Mouse (Mus musculus): ENCODE data around the gene Lbh. TPM values are rescaled to one million over a fixed set of nuclear protein-coding genes. Genes with fewer than 3 reads are reported as not detected.

The Lbh gene
- polyA plus RNA-seq, 1 experiment: 37.7 TPM

DNA sequence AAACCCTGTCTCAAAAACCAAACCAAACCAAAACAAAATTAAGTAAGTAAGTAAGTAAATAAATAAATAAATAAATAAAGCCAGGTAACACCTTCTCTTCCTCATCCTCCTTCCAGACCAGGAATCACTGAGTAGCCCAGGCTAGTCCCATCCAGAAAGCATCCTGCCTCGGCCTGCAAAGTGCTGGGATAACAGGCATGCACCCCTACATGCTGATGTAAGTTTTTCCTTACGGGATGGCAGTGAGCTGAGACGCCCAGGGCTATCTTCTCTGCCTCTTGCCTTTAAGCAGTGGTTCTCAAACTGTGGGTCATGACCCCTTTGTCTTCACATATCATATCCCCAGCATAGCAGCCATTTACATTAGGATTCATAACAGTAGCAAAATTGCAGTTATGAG, 9.5 kb upstream of the Lbh start:
- TF ChIP-seq POLR2A (IDR thresholded peaks at IDR 0.05; ENCODE audit: extremely low read depth, insufficient read depth, low read length) (no peak), CTCF (IDR thresholded peaks at IDR 0.05; ENCODE audit: extremely low read depth, insufficient read depth, low read length) (no peak)

DNA sequence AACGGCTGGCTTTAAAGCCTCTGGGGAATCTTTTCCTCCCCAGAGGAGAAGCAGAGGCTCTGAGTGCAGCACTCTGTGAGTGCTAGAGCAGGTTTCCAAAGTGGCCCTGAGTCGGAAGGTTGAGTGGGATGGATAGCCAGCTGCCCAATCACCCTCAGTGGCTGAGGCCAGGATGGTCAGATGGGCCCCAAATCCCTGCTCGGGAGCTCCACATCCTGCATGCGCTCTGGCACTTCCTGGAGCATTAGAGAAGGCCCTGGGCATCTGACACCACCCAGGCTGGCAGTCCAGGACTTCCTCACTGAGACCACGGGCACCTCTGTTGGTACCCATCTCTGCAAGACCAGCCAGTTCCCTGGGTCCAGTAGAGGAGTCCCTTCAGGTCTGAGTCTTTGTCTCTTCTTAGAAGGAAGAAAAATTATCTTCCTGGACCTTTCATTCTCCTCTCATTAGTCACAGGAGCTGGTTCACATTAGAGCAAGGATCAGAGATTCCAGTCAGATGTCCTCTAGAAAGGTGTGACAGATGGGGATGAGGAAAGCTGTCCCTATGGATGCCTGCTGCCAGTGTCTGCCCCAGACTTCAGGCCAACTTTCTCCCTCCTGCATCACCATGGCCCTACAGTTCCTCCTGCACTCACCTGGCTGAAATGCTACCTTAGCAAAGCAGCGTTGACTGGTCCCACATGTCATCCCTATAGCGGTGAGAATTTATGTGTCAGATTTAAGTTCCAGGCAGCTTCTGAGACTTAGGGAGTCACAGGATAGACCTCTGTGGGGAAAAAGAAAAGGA, 8.8 kb upstream of the Lbh start:
- no peak overlapping the region for H3K27ac ChIP-seq (ENCODE audit: insufficient read depth, low read length)
- no peaks in the 10 kb centered on the region for H3K4me1 ChIP-seq (ENCODE audit: control insufficient read depth, insufficient read depth, low read length)
- no peak for TF ChIP-seq CTCF (IDR thresholded peaks at IDR 0.05; ENCODE audit: extremely low read depth, insufficient read depth, low read length)
- no peak for TF ChIP-seq POLR2A (IDR thresholded peaks at IDR 0.05; ENCODE audit: extremely low read depth, insufficient read depth, low read length)
- no peak overlapping the region for H3K4me3 ChIP-seq (ENCODE audit: insufficient read depth, low read length)

More for the DNA sequence above, 9.5 kb upstream of the Lbh start:
- H3K4me3 ChIP-seq (ENCODE audit: insufficient read depth, low read length): no peak overlapping the region
- no peak overlapping the region for H3K27ac ChIP-seq (ENCODE audit: insufficient read depth, low read length)
- no peaks in the 10 kb centered on the region for H3K4me1 ChIP-seq (ENCODE audit: control insufficient read depth, insufficient read depth, low read length)

DNA sequence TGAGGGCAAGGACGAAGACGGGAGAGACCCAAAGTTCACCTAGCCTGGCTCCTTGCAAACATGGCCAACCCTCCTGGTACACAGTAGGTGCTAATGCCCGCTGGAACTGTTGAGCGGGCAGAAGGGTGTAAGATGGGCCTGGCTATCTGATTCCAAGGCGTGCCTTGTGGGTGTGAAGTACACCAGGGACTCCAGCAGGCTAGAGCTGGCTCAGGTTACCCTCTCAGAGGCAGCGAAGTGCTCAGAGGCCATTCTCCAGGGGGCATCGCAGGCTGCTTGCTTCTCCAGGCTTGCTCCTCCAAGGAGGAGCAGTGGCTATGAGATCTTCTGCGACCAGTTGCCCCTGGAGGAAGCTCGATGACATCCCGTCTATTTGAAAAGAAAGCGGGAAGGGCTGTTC, 6.8 kb upstream of the Lbh start:
- no peak for TF ChIP-seq CTCF (IDR thresholded peaks at IDR 0.05; ENCODE audit: extremely low read depth, insufficient read depth, low read length)
- no peak for TF ChIP-seq POLR2A (IDR thresholded peaks at IDR 0.05; ENCODE audit: extremely low read depth, insufficient read depth, low read length)
- H3K27ac ChIP-seq (ENCODE audit: insufficient read depth, low read length): no peak overlapping the region
- H3K4me3 ChIP-seq (ENCODE audit: insufficient read depth, low read length): no peak overlapping the region
- no peaks in the 10 kb centered on the region for H3K4me1 ChIP-seq (ENCODE audit: control insufficient read depth, insufficient read depth, low read length)

- Histone ChIP-seq H3K27ac (ENCODE audit: insufficient read depth, low read length) (no peak overlapping the region), H3K4me1 (ENCODE audit: control insufficient read depth, insufficient read depth, low read length) (no peaks in the 10 kb centered on the region), H3K4me3 (ENCODE audit: insufficient read depth, low read length) (no peak overlapping the region)
- TF ChIP-seq CTCF (IDR thresholded peaks at IDR 0.05; ENCODE audit: extremely low read depth, insufficient read depth, low read length) (no peak), POLR2A (IDR thresholded peaks at IDR 0.05; ENCODE audit: extremely low read depth, insufficient read depth, low read length) (no peak)
Observed at GRCm38 (mm10) chr17:72911751-72912150, 6.4 kb upstream of the Lbh start.

DNA sequence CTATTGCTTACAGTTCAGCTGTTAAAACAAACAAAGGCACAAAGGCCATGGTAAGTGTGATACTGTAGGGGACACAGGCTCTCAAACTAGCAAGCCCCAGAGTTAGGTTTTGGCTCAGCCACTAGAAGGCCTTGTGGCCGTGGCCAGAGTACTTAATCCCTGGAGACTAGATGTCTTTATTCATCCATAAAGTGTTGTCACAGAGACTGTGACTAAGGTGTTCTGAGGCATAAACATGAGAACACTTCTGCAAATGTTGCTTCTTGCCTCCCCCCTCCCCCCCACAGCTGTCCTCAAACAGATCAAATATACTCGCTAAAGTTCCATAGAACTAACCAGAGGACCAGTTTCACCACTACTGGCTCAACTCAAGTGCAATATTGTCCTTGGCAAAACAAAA, 4.0 kb upstream of the Lbh start:
- Histone ChIP-seq H3K4me3 (ENCODE audit: insufficient read depth, low read length) (no peak overlapping the region), H3K4me1 (ENCODE audit: control insufficient read depth, insufficient read depth, low read length) (no peaks in the 10 kb centered on the region), H3K27ac (ENCODE audit: insufficient read depth, low read length) (no peak overlapping the region)
- TF ChIP-seq POLR2A (IDR thresholded peaks at IDR 0.05; ENCODE audit: extremely low read depth, insufficient read depth, low read length): no peak
- no peak for TF ChIP-seq CTCF (IDR thresholded peaks at IDR 0.05; ENCODE audit: extremely low read depth, insufficient read depth, low read length)

- peak; percentile 28 for TF ChIP-seq CTCF (IDR thresholded peaks at IDR 0.05; ENCODE audit: extremely low read depth, insufficient read depth, low read length)
- TF ChIP-seq POLR2A (IDR thresholded peaks at IDR 0.05; ENCODE audit: extremely low read depth, insufficient read depth, low read length): no peak
- H3K4me3 ChIP-seq (ENCODE audit: insufficient read depth, low read length): peak overlapping the region; percentile 46
- no peaks in the 10 kb centered on the region; the same call in 1 of the 2 replicates for H3K4me1 ChIP-seq (ENCODE audit: control insufficient read depth, insufficient read depth, low read length)
- H3K27ac ChIP-seq (ENCODE audit: insufficient read depth, low read length): peak overlapping the region; percentile 25; the same call in 1 of the 2 replicates
Observed at GRCm38 (mm10) chr17:72917241-72918030, 669 bp upstream of the Lbh start.

DNA sequence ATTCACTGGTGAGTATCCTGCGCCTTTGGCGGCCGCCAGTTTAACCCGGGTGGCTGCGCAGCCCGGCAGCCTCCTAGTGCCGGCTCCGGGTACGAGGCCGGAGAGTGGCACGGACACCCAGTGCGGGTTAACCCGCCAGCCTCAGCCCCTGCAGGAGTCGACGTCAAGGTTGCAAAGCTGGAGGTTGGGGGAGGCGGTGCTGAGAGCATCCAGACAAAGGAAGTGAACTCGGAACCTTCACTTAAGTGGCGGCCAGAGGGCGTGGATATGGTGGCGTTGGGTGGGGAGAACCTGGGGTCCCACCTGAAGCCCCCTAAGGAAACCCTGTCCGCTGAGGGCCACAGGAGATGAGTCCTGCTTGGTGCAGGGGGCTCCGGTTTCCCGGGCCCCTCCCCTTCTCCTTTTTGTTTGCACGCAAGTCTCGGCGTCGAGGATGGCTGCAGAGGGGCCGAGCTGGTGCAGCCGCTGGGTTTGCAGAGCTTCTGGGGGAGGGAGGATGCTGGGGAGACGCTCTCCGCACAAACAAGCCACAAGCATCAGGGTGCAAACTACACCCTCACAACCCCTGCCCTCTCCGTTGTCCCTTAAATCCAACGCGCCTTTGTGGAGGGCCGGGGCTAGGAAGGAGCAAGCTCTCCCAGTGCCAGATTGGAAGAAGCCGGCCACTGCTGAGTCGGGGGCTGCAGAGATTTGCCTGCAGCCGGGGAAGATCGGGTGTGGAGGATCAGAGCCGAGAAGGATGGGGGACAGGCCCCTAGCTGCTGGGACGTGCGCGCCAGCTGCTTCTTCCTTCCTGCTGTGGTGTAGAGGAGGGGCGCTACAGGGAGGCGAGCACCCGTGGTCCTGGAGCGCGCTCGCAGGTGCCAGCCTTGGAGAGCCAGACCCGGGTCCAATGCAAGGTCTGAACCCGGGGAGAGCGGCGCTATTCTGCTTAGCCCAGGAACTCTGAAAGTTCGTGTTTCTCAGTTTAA, 751 bp downstream of the Lbh start:
- Histone ChIP-seq H3K4me1 (ENCODE audit: control insufficient read depth, insufficient read depth, low read length) (no peaks in the 10 kb centered on the region; the same call in 1 of the 2 replicates), H3K4me3 (ENCODE audit: insufficient read depth, low read length) (peak overlapping the region; percentile 46), H3K27ac (ENCODE audit: insufficient read depth, low read length) (peak overlapping the region; percentile 77)
- TF ChIP-seq CTCF (IDR thresholded peaks at IDR 0.05; ENCODE audit: extremely low read depth, insufficient read depth, low read length) (no peak), POLR2A (IDR thresholded peaks at IDR 0.05; ENCODE audit: extremely low read depth, insufficient read depth, low read length) (no peak)

- Histone ChIP-seq H3K27ac (ENCODE audit: insufficient read depth, low read length) (peak overlapping the region; percentile 77), H3K4me3 (ENCODE audit: insufficient read depth, low read length) (peak overlapping the region; percentile 46), H3K4me1 (ENCODE audit: control insufficient read depth, insufficient read depth, low read length) (peaks cover 4% of the 10 kb centered on the region)
- TF ChIP-seq CTCF (IDR thresholded peaks at IDR 0.05; ENCODE audit: extremely low read depth, insufficient read depth, low read length) (no peak), POLR2A (IDR thresholded peaks at IDR 0.05; ENCODE audit: extremely low read depth, insufficient read depth, low read length) (no peak)
Observed at GRCm38 (mm10) chr17:72919641-72920040, 1.5 kb downstream of the Lbh start.

DNA sequence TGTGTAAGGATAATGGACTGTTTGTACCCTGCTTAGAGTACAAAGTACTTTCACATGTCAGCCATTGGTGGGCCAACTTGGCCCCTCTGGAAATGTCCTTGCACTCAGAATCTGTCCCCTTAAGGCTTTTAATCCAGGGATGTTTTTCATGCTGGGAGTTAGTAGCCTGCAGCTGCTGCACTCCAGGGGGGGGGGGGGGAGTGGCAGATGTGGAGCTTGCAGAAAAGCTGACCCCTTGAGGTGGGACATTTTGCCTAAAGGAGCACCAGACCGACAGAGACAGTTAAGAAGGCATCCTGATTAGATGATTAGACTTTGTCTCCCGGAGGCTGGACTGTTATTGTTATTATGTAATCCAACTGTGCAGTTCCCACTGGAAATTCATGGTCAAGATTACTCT, 2.3 kb downstream of the Lbh start:
- no peak for TF ChIP-seq CTCF (IDR thresholded peaks at IDR 0.05; ENCODE audit: extremely low read depth, insufficient read depth, low read length)
- no peak for TF ChIP-seq POLR2A (IDR thresholded peaks at IDR 0.05; ENCODE audit: extremely low read depth, insufficient read depth, low read length)
- H3K4me3 ChIP-seq (ENCODE audit: insufficient read depth, low read length): peak overlapping the region; percentile 3; the same call in 1 of the 2 replicates
- H3K27ac ChIP-seq (ENCODE audit: insufficient read depth, low read length): no peak overlapping the region
- peaks cover 4% of the 10 kb centered on the region for H3K4me1 ChIP-seq (ENCODE audit: control insufficient read depth, insufficient read depth, low read length)

All from cortical plate, adult 2 months (tissue).